Mouse (Mus musculus) central nervous system, embryonic 11.5 days (tissue): ENCODE measurements around the gene Vmn1r234. TPM values are rescaled to one million over a fixed set of nuclear protein-coding genes. Genes with fewer than 3 reads are reported as not detected.

ENCODE experiments used
- polyA plus RNA-seq: library from polyadenylated mRNA; depleted of rRNA; stranded (reverse); fragments of >200 nt; gene quantifications from 2 replicates; pipeline ENCODE4 v1.2.3, GENCODE M21; 2012; rRNA removed

The Vmn1r234 gene
- polyA plus RNA-seq: not detected in 2 replicates

DNA sequence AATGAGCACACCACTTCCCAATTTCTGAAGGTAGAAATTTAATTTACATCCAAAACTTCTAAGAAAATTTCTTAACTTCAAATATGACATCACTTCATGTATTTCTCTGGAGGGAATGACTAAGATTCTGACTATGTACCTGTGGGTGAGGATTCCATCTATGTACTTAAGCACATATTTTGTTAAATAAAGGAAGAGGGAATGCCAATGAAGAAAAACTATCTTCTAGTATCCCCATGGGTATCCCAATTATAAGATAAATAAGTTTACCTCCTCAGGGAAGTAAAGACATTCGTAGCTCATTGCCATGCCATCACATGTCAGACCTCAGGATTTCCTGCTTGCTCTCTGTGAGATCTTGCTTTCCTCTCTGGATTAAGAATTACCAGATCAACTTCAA is at the start of gene Vmn1r234:
TSS of gene Vmn1r234 (plus strand) at position 301 of the 400 bp plus-strand sequence.

DNA sequence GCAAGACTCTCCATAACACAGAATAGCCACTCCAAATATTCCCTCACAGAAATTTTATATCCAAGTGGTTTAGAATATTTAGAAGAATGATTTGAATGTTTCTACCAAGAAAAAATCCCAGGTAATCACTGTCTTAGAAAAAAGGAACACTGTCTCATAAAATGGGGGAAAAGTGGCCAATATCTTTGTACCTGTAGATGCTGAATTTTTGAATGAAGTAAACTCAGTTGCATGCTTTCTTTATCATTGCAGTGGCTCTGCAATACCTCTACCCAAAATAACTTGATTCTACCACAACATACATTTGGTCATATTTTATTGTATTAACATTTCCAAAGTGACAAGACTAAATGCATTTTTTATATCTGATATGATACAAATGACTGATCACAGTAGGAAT is 30.2 kb downstream of the Vmn1r234 start, which contains the start of gene Vmn1r235:
TSS of gene Vmn1r235 (plus strand) at position 301 of the 400 bp plus-strand sequence.

DNA sequence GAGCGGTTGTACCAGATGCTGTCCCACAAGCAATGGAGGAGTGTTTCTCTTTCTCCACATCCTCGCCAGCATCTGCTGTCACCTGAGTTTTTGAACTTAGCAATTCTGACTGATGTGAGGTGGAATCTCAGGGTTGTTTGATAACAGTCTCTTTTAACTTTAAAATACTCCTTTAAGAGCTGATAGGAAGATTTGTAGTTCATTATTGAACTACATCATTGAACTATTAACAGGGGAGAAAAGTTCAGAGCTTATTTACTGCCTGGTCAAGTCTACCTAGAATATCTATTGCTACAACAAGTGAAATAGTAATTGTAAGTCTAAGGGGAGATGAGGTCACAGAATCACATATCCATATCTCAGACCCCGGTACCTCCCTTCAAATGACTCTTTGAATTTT is 56.8 kb downstream of the Vmn1r234 start, which contains the start of gene Vmn1r236:
TSS of gene Vmn1r236 (plus strand) at position 301 of the 400 bp plus-strand sequence.

Other genes starting within 250 kb of the Vmn1r234 start
- gene Vmn1r233, start 229.6 kb upstream of the Vmn1r234 start, polyA plus RNA-seq: not detected in 2 replicates
- 18.8 and 30.2 TPM in 2 replicates for gene Zfp160, start 217.2 kb upstream of the Vmn1r234 start, polyA plus RNA-seq
- gene Vmn1r235, start 30.3 kb downstream of the Vmn1r234 start, polyA plus RNA-seq: not detected in 2 replicates
- not detected in 2 replicates for gene Vmn1r236, start 56.9 kb downstream of the Vmn1r234 start, polyA plus RNA-seq
- not detected in 2 replicates for gene Vmn1r237, start 85.8 kb downstream of the Vmn1r234 start, polyA plus RNA-seq
- gene Zfp677, start 157.7 kb downstream of the Vmn1r234 start, polyA plus RNA-seq: 0.94 and 2.3 TPM in 2 replicates
- gene Zfp54, start 197.1 kb downstream of the Vmn1r234 start, polyA plus RNA-seq: 1.6 and 2.2 TPM in 2 replicates
- 3.8 and 8.1 TPM in 2 replicates for gene Zfp51, start 224.3 kb downstream of the Vmn1r234 start, polyA plus RNA-seq